Mouse (Mus musculus) forebrain, postnatal 0 days (tissue): ENCODE results near the gene D630045J12Rik. TPM values are rescaled to one million over a fixed set of nuclear protein-coding genes. Genes with fewer than 3 reads are reported as not detected.
A peak's percentile ranks its signal among the peaks of the same experiment; 100 is the strongest.

Source experiments
- ATAC-seq: fragments of 200-750 bp; cut with Nextera tagmentation; 2 replicates; pipeline ENCODE4 v1.8.0; 2017; ENCODE audit warnings: mild to moderate bottlenecking, moderate library complexity
- DNase-seq: peaks from one replicate; pipeline ENCODE4 v3.0.0-alpha.2; 2015
- H3K27ac ChIP-seq: fragments of 300-500 bp; sonication (generic); 2 replicates; pipeline ENCODE4 v1.5.1; 2014; ENCODE audit warnings: low read depth, mild to moderate bottlenecking, antibody characterized with exemption, low read length, moderate library complexity, mixed read lengths
- H3K27me3 ChIP-seq: fragments of 300-500 bp; sonication (generic); 2 replicates; pipeline ENCODE4 v1.6.1; 2014; ENCODE audit warnings: mild to moderate bottlenecking, low read length, mixed read lengths; ENCODE audit not compliant: insufficient read depth
- H3K36me3 ChIP-seq: fragments of 300-500 bp; sonication (generic); 2 replicates; pipeline ENCODE4 v1.6.1; 2014; ENCODE audit warnings: mild to moderate bottlenecking, moderate library complexity; ENCODE audit not compliant: insufficient read depth
- H3K4me1 ChIP-seq: fragments of 300-500 bp; sonication (generic); 2 replicates; pipeline ENCODE4 v1.6.1; 2014; ENCODE audit warnings: antibody characterized with exemption; ENCODE audit not compliant: insufficient read depth
- H3K4me2 ChIP-seq: fragments of 300-500 bp; sonication (generic); 2 replicates; pipeline ENCODE4 v1.6.1; 2014; ENCODE audit warnings: low read depth, mild to moderate bottlenecking, moderate library complexity
- H3K4me3 ChIP-seq: fragments of 300-500 bp; sonication (generic); 2 replicates; pipeline ENCODE4 v1.5.1; 2014; ENCODE audit warnings: low read depth, low read length, mixed read lengths
- H3K9ac ChIP-seq: fragments of 300-500 bp; sonication (generic); 2 replicates; pipeline ENCODE4 v1.6.1; 2014; ENCODE audit warnings: mild to moderate bottlenecking
- H3K9me3 ChIP-seq: fragments of 300-500 bp; sonication (generic); 2 replicates; pipeline ENCODE4 v1.6.1; 2016; ENCODE audit warnings: low read length
- CTCF ChIP-seq: sonication (generic); IDR thresholded peaks from 2 replicates; pipeline ENCODE4 v1.5.1; 2016; ENCODE audit warnings: antibody characterized with exemption, control low read depth, low read depth
- WGBS: fragments of 180-500 bp; shearing (Covaris S2); extraction: QIAGEN DNeasy Blood & Tissue Kit; methylation state at CpG from one replicate; pipeline ENCODE4 v1.1.7; 2014; 5-methylcytosine and 5-hydroxymethylcytosine counted together
- polyA plus RNA-seq: library from polyadenylated mRNA; unstranded; fragments of >200 nt; fragmentation: Nextera tagmentation; extraction: Ambion mirVana; gene quantifications from 2 replicates; pipeline ENCODE4 v1.2.1, GENCODE M21; 2015
- total RNA-seq: library from RNA; depleted of rRNA; stranded (reverse); fragments of >200 nt; gene quantifications from 2 replicates; pipeline ENCODE4 v1.2.3, GENCODE M21; 2014

The D630045J12Rik gene
- total and polyA plus RNA-seq, 2 experiments from 2014 or later, result 11.4 to 38.7 TPM

GRCm38 (mm10) chr6:38116107-38116770 is 137.6 kb downstream of the D630045J12Rik start:
- no peak for TF ChIP-seq CTCF
- ATAC-seq, result peak; percentile 54

GRCm38 (mm10) chr6:38110859-38111258 is 142.9 kb downstream of the D630045J12Rik start:
- Histone ChIP-seq H3K9ac (no peak overlapping the region), H3K36me3 (no peaks in the 10 kb centered on the region), H3K4me2 (no peak overlapping the region), H3K27ac (no peak overlapping the region), H3K27me3 (no peaks in the 10 kb centered on the region), H3K4me1 (no peaks in the 10 kb centered on the region), H3K9me3 (no peaks in the 10 kb centered on the region), H3K4me3 (no peak overlapping the region)
- 65% methylated on average over 9 of the region's 9 CpGs for WGBS
- TF ChIP-seq CTCF, result no peak
- DNase-seq (no peak), ATAC-seq (no peak)

More at GRCm38 (mm10) chr6:38116107-38116770, 137.6 kb downstream of the D630045J12Rik start:
- WGBS, result 57% methylated on average over 4 of the region's 4 CpGs
- Histone ChIP-seq H3K9ac (no peak overlapping the region), H3K27me3 (no peaks in the 10 kb centered on the region), H3K36me3 (no peaks in the 10 kb centered on the region), H3K9me3 (no peaks in the 10 kb centered on the region), H3K4me1 (no peaks in the 10 kb centered on the region), H3K4me3 (no peak overlapping the region), H3K4me2 (no peak overlapping the region), H3K27ac (no peak overlapping the region)
- DNase-seq, result peak; percentile 22

GRCm38 (mm10) chr6:38109871-38110270 is 143.9 kb downstream of the D630045J12Rik start:
- ATAC-seq (no peak), DNase-seq (no peak)
- Histone ChIP-seq H3K36me3 (no peaks in the 10 kb centered on the region), H3K9ac (no peak overlapping the region), H3K4me2 (no peak overlapping the region), H3K4me1 (no peaks in the 10 kb centered on the region), H3K27me3 (no peaks in the 10 kb centered on the region), H3K4me3 (no peak overlapping the region), H3K9me3 (no peaks in the 10 kb centered on the region), H3K27ac (no peak overlapping the region)
- WGBS, result 23% methylated on average over 9 of the region's 9 CpGs
- TF ChIP-seq CTCF, result no peak

GRCm38 (mm10) chr6:38109160-38109795 is 144.5 kb downstream of the D630045J12Rik start, which contains the start of gene Tmem213:
Gene Tmem213, plus strand, starts transcription at chr6:38109255.
- Histone ChIP-seq H3K9ac (no peak within 1 kb of the TSS), H3K9me3 (no peaks in the 10 kb centered on the region), H3K27me3 (no peaks in the 10 kb centered on the region), H3K4me1 (no peaks in the 10 kb centered on the region), H3K27ac (no peak within 1 kb of the TSS), H3K4me2 (no peak within 1 kb of the TSS), H3K36me3 (no peaks in the 10 kb centered on the region), H3K4me3 (no peak within 1 kb of the TSS)
- DNase-seq (no peak), ATAC-seq (no peak)
- no peak for TF ChIP-seq CTCF
- WGBS, result 36% methylated on average over 9 of the region's 9 CpGs

- no peak for DNase-seq
- H3K36me3 ChIP-seq, result no peaks in the 10 kb centered on the region
- WGBS, result 94% methylated on average over 5 of the region's 5 CpGs
- ATAC-seq, result no peak
- H3K27ac ChIP-seq, result no peak overlapping the region
- no peak for TF ChIP-seq CTCF
- no peak overlapping the region for H3K4me3 ChIP-seq
- no peaks in the 10 kb centered on the region for H3K9me3 ChIP-seq
- H3K4me1 ChIP-seq, result no peaks in the 10 kb centered on the region
- no peak overlapping the region for H3K4me2 ChIP-seq
- no peak overlapping the region for H3K9ac ChIP-seq
- H3K27me3 ChIP-seq, result no peaks in the 10 kb centered on the region
These were observed 145.4 kb downstream of the D630045J12Rik start for GRCm38 (mm10) chr6:38108449-38108848.

GRCm38 (mm10) chr6:38105924-38106323 is 147.9 kb downstream of the D630045J12Rik start:
- no peak overlapping the region for H3K4me2 ChIP-seq
- H3K9ac ChIP-seq, result no peak overlapping the region
- H3K4me3 ChIP-seq, result no peak overlapping the region
- no peak overlapping the region for H3K27ac ChIP-seq
- no peak for TF ChIP-seq CTCF
- no peak for DNase-seq
- no peaks in the 10 kb centered on the region for H3K27me3 ChIP-seq
- no peaks in the 10 kb centered on the region for H3K9me3 ChIP-seq
- H3K4me1 ChIP-seq, result no peaks in the 10 kb centered on the region
- ATAC-seq, result no peak
- 87% methylated on average over 9 of the region's 9 CpGs for WGBS
- H3K36me3 ChIP-seq, result no peaks in the 10 kb centered on the region

- TF ChIP-seq CTCF, result no peak
- H3K4me1 ChIP-seq, result no peaks in the 10 kb centered on the region
- no peak for DNase-seq
- WGBS, result 66% methylated on average over 6 of the region's 6 CpGs
- H3K27me3 ChIP-seq, result no peaks in the 10 kb centered on the region
- H3K4me2 ChIP-seq, result no peak overlapping the region
- H3K4me3 ChIP-seq, result no peak overlapping the region
- H3K36me3 ChIP-seq, result no peaks in the 10 kb centered on the region
- H3K9ac ChIP-seq, result no peak overlapping the region
- H3K27ac ChIP-seq, result no peak overlapping the region
- ATAC-seq, result no peak
- H3K9me3 ChIP-seq, result no peaks in the 10 kb centered on the region
These were observed 150.0 kb downstream of the D630045J12Rik start for GRCm38 (mm10) chr6:38103775-38104174.
